Mouse (Mus musculus) limb, embryonic 15.5 days (tissue): ENCODE data around the gene Ssb. TPM values are rescaled to one million over a fixed set of nuclear protein-coding genes. Genes with fewer than 3 reads are reported as not detected.
A peak's percentile ranks its signal among the peaks of the same experiment; 100 is the strongest.

Source experiments
- ATAC-seq: fragments of 200-750 bp; cut with Nextera tagmentation; 2 replicates; pipeline ENCODE4 v1.8.0; 2017; ENCODE audit warnings: low read depth, moderate TSS enrichment; ENCODE audit not compliant: insufficient number of reproducible peaks, low FRiP score, low TSS enrichment
- H3K27ac ChIP-seq: fragments of 300-500 bp; sonication (generic); 2 replicates; pipeline ENCODE4 v1.5.1; 2015; ENCODE audit warnings: moderate library complexity, mild to moderate bottlenecking, inconsistent platforms
- H3K27me3 ChIP-seq: fragments of 300-500 bp; sonication (generic); 2 replicates; pipeline ENCODE4 v1.6.1; 2015; ENCODE audit warnings: inconsistent platforms
- H3K36me3 ChIP-seq: fragments of 300-500 bp; sonication (generic); 2 replicates; pipeline ENCODE4 v1.6.1; 2015; ENCODE audit warnings: inconsistent platforms
- H3K4me1 ChIP-seq: fragments of 300-500 bp; sonication (generic); 2 replicates; pipeline ENCODE4 v1.6.1; 2015; ENCODE audit warnings: inconsistent platforms
- H3K4me2 ChIP-seq: fragments of 300-500 bp; sonication (generic); 2 replicates; pipeline ENCODE4 v1.6.1; 2015; ENCODE audit warnings: mild to moderate bottlenecking, inconsistent platforms
- H3K4me3 ChIP-seq: fragments of 300-500 bp; sonication (generic); 2 replicates; pipeline ENCODE4 v1.5.1; 2015; ENCODE audit warnings: mild to moderate bottlenecking, inconsistent platforms
- H3K9ac ChIP-seq: fragments of 300-500 bp; sonication (generic); 2 replicates; pipeline ENCODE4 v1.6.1; 2015; ENCODE audit warnings: inconsistent platforms
- H3K9me3 ChIP-seq: fragments of 300-500 bp; sonication (generic); 2 replicates; pipeline ENCODE4 v1.6.1; 2016; ENCODE audit warnings: inconsistent platforms
- WGBS: fragments of 180-500 bp; shearing (Covaris S2); methylation state at CpG from one replicate; pipeline ENCODE4 v1.1.7; 2015; 5-methylcytosine and 5-hydroxymethylcytosine counted together
- polyA plus RNA-seq: library from polyadenylated mRNA; unstranded; fragments of >200 nt; fragmentation: Nextera tagmentation; extraction: Ambion mirVana; gene quantifications from 2 replicates; pipeline ENCODE4 v1.2.1, GENCODE M21; 2015

Gene Ssb
- 302 and 328 TPM in 2 replicates for polyA plus RNA-seq

- under 1% methylated on average over 60 of the region's 66 CpGs for WGBS
- H3K36me3 ChIP-seq, result peaks cover 5% of the 10 kb centered on the region; the same call in 1 of the 2 replicates
- H3K27me3 ChIP-seq, result no peaks in the 10 kb centered on the region
- 0 out of 2 replicates have a peak, but pooled peaks cover 2% of the 10 kb centered on the region for H3K4me1 ChIP-seq
- H3K9me3 ChIP-seq, result no peaks in the 10 kb centered on the region
- ATAC-seq, result peak; percentile 93
- peak within 1 kb of the TSS; percentile 100 for H3K9ac ChIP-seq
- H3K4me3 ChIP-seq, result peak within 1 kb of the TSS; percentile 100
- peak within 1 kb of the TSS; percentile 66 for H3K4me2 ChIP-seq
- peak within 1 kb of the TSS; percentile 94 for H3K27ac ChIP-seq
These were observed at the start of gene Ssb for GRCm38 (mm10) chr2:69861485-69862091. Gene Ssb (plus strand): TSS chr2:69861562.

- WGBS, result 63% methylated on average over 5 of the region's 5 CpGs
- ATAC-seq, result no peak
- Histone ChIP-seq H3K4me2 (no peak overlapping the region), H3K4me3 (no peak overlapping the region), H3K27me3 (no peaks in the 10 kb centered on the region), H3K9ac (no peak overlapping the region), H3K36me3 (no peaks in the 10 kb centered on the region), H3K9me3 (no peaks in the 10 kb centered on the region), H3K27ac (no peak overlapping the region), H3K4me1 (peaks cover 2% of the 10 kb centered on the region)
These were observed 44.8 kb upstream of the Ssb start for GRCm38 (mm10) chr2:69816575-69816974.

GRCm38 (mm10) chr2:69818350-69819085 is 42.8 kb upstream of the Ssb start:
- H3K9ac ChIP-seq, result no peak overlapping the region
- no peak for ATAC-seq
- no peaks in the 10 kb centered on the region for H3K36me3 ChIP-seq
- H3K4me2 ChIP-seq, result no peak overlapping the region
- 74% methylated on average over 9 of the region's 9 CpGs for WGBS
- peaks cover 5% of the 10 kb centered on the region for H3K4me1 ChIP-seq
- H3K9me3 ChIP-seq, result no peaks in the 10 kb centered on the region
- H3K4me3 ChIP-seq, result no peak overlapping the region
- H3K27ac ChIP-seq, result no peak overlapping the region
- no peaks in the 10 kb centered on the region for H3K27me3 ChIP-seq

GRCm38 (mm10) chr2:69820201-69820600 is 41.2 kb upstream of the Ssb start:
- 26% methylated on average over 1 of the region's 1 CpGs for WGBS

GRCm38 (mm10) chr2:69821711-69822110 is 39.7 kb upstream of the Ssb start, which contains the start of gene Klhl23:
Gene Klhl23 (plus strand): TSS chr2:69821944.
- Histone ChIP-seq H3K4me2 (peak within 1 kb of the TSS; percentile 70), H3K4me3 (peak within 1 kb of the TSS; percentile 85), H3K4me1 (peaks cover 7% of the 10 kb centered on the region), H3K9me3 (no peaks in the 10 kb centered on the region), H3K27ac (peak within 1 kb of the TSS; percentile 94), H3K36me3 (peaks cover 7% of the 10 kb centered on the region; the same call in 1 of the 2 replicates), H3K9ac (peak within 1 kb of the TSS; percentile 86), H3K27me3 (no peaks in the 10 kb centered on the region)
- 5% methylated on average over 8 of the region's 8 CpGs for WGBS
- ATAC-seq, result no peak

More at GRCm38 (mm10) chr2:69820201-69820600, 41.2 kb upstream of the Ssb start:
- Histone ChIP-seq H3K27ac (no peak overlapping the region), H3K4me2 (no peak overlapping the region), H3K9ac (no peak overlapping the region), H3K4me1 (peaks cover 7% of the 10 kb centered on the region), H3K27me3 (no peaks in the 10 kb centered on the region), H3K4me3 (no peak overlapping the region), H3K36me3 (no peaks in the 10 kb centered on the region), H3K9me3 (no peaks in the 10 kb centered on the region)
- no peak for ATAC-seq

GRCm38 (mm10) chr2:69822361-69823128 is 38.8 kb upstream of the Ssb start:
- Histone ChIP-seq H3K9me3 (no peaks in the 10 kb centered on the region), H3K9ac (peak overlapping the region; percentile 86), H3K4me3 (peak overlapping the region; percentile 85), H3K4me2 (peak overlapping the region; percentile 70), H3K4me1 (peaks cover 7% of the 10 kb centered on the region), H3K27me3 (no peaks in the 10 kb centered on the region), H3K27ac (peak overlapping the region; percentile 94), H3K36me3 (peaks cover 7% of the 10 kb centered on the region; the same call in 1 of the 2 replicates)
- WGBS, result under 1% methylated on average over 74 of the region's 80 CpGs
- peak; percentile 79 for ATAC-seq

GRCm38 (mm10) chr2:69823129-69823677 is 38.2 kb upstream of the Ssb start:
- H3K4me3 ChIP-seq, result peak overlapping the region; percentile 85
- peaks cover 8% of the 10 kb centered on the region; the same call in 1 of the 2 replicates for H3K36me3 ChIP-seq
- peak overlapping the region; percentile 70 for H3K4me2 ChIP-seq
- H3K27ac ChIP-seq, result peak overlapping the region; percentile 94
- peak overlapping the region; percentile 86 for H3K9ac ChIP-seq
- peaks cover 7% of the 10 kb centered on the region for H3K4me1 ChIP-seq
- peak; percentile 67 for ATAC-seq
- H3K9me3 ChIP-seq, result no peaks in the 10 kb centered on the region
- H3K27me3 ChIP-seq, result no peaks in the 10 kb centered on the region
- 2% methylated on average over 44 of the region's 45 CpGs for WGBS

GRCm38 (mm10) chr2:69825898-69826297 is 35.5 kb upstream of the Ssb start:
- H3K36me3 ChIP-seq, result peaks cover 32% of the 10 kb centered on the region
- H3K4me1 ChIP-seq, result peaks cover 7% of the 10 kb centered on the region
- no peak overlapping the region for H3K9ac ChIP-seq
- H3K4me3 ChIP-seq, result no peak overlapping the region
- H3K27ac ChIP-seq, result no peak overlapping the region
- no peaks in the 10 kb centered on the region for H3K27me3 ChIP-seq
- no peak for ATAC-seq
- 87% methylated on average over 10 of the region's 10 CpGs for WGBS
- no peak overlapping the region for H3K4me2 ChIP-seq
- H3K9me3 ChIP-seq, result no peaks in the 10 kb centered on the region

GRCm38 (mm10) chr2:69826380-69826779 is 35.0 kb upstream of the Ssb start:
- Histone ChIP-seq H3K27me3 (no peaks in the 10 kb centered on the region), H3K36me3 (peaks cover 37% of the 10 kb centered on the region), H3K4me2 (no peak overlapping the region), H3K4me1 (peaks cover 7% of the 10 kb centered on the region), H3K9ac (no peak overlapping the region), H3K27ac (no peak overlapping the region), H3K9me3 (no peaks in the 10 kb centered on the region), H3K4me3 (no peak overlapping the region)
- no peak for ATAC-seq
- WGBS, result 83% methylated on average over 2 of the region's 2 CpGs

GRCm38 (mm10) chr2:69828031-69828430 is 33.3 kb upstream of the Ssb start:
- WGBS, result 34% methylated on average over 7 of the region's 7 CpGs
- Histone ChIP-seq H3K27me3 (no peaks in the 10 kb centered on the region), H3K9me3 (no peaks in the 10 kb centered on the region), H3K4me2 (no peak overlapping the region), H3K27ac (no peak overlapping the region), H3K36me3 (peaks cover 44% of the 10 kb centered on the region), H3K9ac (no peak overlapping the region), H3K4me1 (0 out of 2 replicates have a peak, but pooled peaks cover 3% of the 10 kb centered on the region), H3K4me3 (no peak overlapping the region)
- no peak for ATAC-seq

GRCm38 (mm10) chr2:69829680-69830079 is 31.7 kb upstream of the Ssb start:
- Histone ChIP-seq H3K4me1 (no peaks in the 10 kb centered on the region), H3K4me3 (no peak overlapping the region), H3K9ac (no peak overlapping the region), H3K4me2 (no peak overlapping the region), H3K27me3 (no peaks in the 10 kb centered on the region), H3K9me3 (no peaks in the 10 kb centered on the region), H3K36me3 (peaks cover 60% of the 10 kb centered on the region), H3K27ac (no peak overlapping the region)
- 97% methylated on average over 2 of the region's 2 CpGs for WGBS
- ATAC-seq, result no peak
